Mouse (Mus musculus) midbrain, embryonic 16.5 days (tissue): Measurements from ENCODE around the gene Lrmda. TPM values are rescaled to one million over a fixed set of nuclear protein-coding genes. Genes with fewer than 3 reads are reported as not detected.
A peak's percentile ranks its signal among the peaks of the same experiment; 100 is the strongest.

ENCODE experiments used
- ATAC-seq: fragments of 200-750 bp; cut with Nextera tagmentation; 2 replicates; pipeline ENCODE4 v1.8.0; 2017; ENCODE audit warnings: moderate TSS enrichment
- H3K27ac ChIP-seq: fragments of 300-500 bp; sonication (generic); 2 replicates; pipeline ENCODE4 v1.5.1; 2014; ENCODE audit warnings: mild to moderate bottlenecking, low read length, mixed read lengths
- H3K27me3 ChIP-seq: fragments of 300-500 bp; sonication (generic); 2 replicates; pipeline ENCODE4 v1.6.1; 2014; ENCODE audit warnings: low read depth, low read length, mixed read lengths; ENCODE audit not compliant: control insufficient read depth, insufficient read depth
- H3K36me3 ChIP-seq: fragments of 300-500 bp; sonication (generic); 2 replicates; pipeline ENCODE4 v1.6.1; 2014; ENCODE audit warnings: mild to moderate bottlenecking, low read length, moderate library complexity, mixed read lengths; ENCODE audit not compliant: control insufficient read depth, insufficient read depth
- H3K4me1 ChIP-seq: fragments of 300-500 bp; sonication (generic); 2 replicates; pipeline ENCODE4 v1.6.1; 2014; ENCODE audit warnings: mild to moderate bottlenecking, low read length, mixed read lengths; ENCODE audit not compliant: control insufficient read depth, insufficient read depth
- H3K4me2 ChIP-seq: fragments of 300-500 bp; sonication (generic); 2 replicates; pipeline ENCODE4 v1.6.1; 2014; ENCODE audit warnings: mild to moderate bottlenecking, low read length, mixed read lengths
- H3K4me3 ChIP-seq: fragments of 300-500 bp; sonication (generic); 2 replicates; pipeline ENCODE4 v1.5.1; 2014; ENCODE audit warnings: low read depth, mild to moderate bottlenecking, low read length, moderate library complexity, mixed read lengths
- H3K9ac ChIP-seq: fragments of 300-500 bp; sonication (generic); 2 replicates; pipeline ENCODE4 v1.6.1; 2014; ENCODE audit warnings: low read depth, low read length, mixed read lengths
- H3K9me3 ChIP-seq: fragments of 300-500 bp; sonication (generic); replicated peaks from 2 replicates; pipeline ENCODE4 v1.6.1; 2014; ENCODE audit warnings: mild to moderate bottlenecking, low read length, mixed read lengths; ENCODE audit not compliant: control insufficient read depth, poor library complexity, severe bottlenecking
- WGBS: fragments of 180-500 bp; shearing (Covaris S2); extraction: QIAGEN DNeasy Blood & Tissue Kit; methylation state at CpG from one replicate; pipeline ENCODE4 v1.1.7; 2014; 5-methylcytosine and 5-hydroxymethylcytosine counted together
- polyA plus RNA-seq: library from polyadenylated mRNA; unstranded; fragments of >200 nt; fragmentation: Nextera tagmentation; extraction: Ambion mirVana; gene quantifications from 2 replicates; pipeline ENCODE4 v1.2.1, GENCODE M21; 2015

Lrmda gene
- polyA plus RNA-seq, 1 experiment from 2014 or later = not detected

DNA sequence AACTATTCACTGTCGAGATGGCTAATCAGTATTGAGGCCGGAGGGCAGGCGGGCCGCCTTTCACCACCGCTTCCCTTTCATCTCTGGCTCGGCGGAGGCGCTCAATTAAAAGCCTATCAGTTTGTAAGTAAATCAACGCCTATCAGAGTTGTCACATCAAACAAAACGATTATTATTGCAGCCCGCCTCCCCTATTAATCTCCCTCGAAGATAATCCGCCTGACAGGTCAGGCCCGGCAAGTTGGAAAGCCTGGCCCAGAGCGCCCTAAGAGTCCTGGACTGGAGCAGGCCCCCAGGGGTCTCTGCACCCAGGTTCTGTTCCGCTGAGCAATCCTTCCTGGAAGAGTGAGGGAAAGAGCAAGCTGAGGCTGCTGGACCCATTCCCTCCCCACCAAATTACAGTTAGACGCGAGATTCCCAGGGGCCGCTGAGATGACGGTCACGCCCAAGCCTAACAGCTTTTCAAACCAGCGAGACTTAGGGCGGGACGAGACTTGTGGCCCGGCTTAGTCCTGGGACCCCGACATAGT is 28.2 kb upstream of the Lrmda start:
- H3K4me1 ChIP-seq = peaks cover 39% of the 10 kb centered on the region
- peaks cover 26% of the 10 kb centered on the region for H3K27me3 ChIP-seq
- H3K27ac ChIP-seq = no peak overlapping the region

DNA sequence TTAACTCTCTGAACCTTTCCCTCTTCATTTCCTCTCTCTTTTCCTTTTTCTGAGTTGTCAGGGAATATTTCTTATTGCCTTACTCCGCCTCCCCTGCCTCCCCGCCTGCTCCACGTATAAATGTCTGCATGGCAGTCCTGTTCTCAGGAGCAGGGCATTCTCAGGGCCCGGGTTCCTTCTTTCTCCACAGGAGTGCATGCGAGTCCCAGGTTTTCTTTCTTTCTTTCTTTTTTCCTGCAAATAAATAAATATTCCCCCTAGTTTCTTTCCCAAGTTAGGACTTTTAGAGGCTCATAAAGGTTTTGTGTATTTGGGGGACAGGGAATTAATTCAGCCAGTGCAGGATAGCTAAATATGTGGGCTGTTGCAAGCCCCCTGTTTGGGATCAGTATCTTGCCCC is 27.7 kb upstream of the Lrmda start:
- H3K4me2 ChIP-seq = peak overlapping the region; percentile 2; the same call in 1 of the 2 replicates
- no peak for ATAC-seq
- H3K4me3 ChIP-seq = no peak overlapping the region; the same call in 1 of the 2 replicates
- H3K9me3 ChIP-seq = no peaks in the 10 kb centered on the region
- peaks cover 32% of the 10 kb centered on the region for H3K27me3 ChIP-seq
- 20% methylated on average over 5 of the region's 5 CpGs for WGBS
- H3K27ac ChIP-seq = no peak overlapping the region
- H3K4me1 ChIP-seq = peaks cover 36% of the 10 kb centered on the region
- no peaks in the 10 kb centered on the region for H3K36me3 ChIP-seq
- H3K9ac ChIP-seq = no peak overlapping the region

More for the DNA sequence above, 28.2 kb upstream of the Lrmda start:
- Histone ChIP-seq H3K4me3 (peak overlapping the region; percentile 23), H3K4me2 (peak overlapping the region; percentile 43), H3K9ac (peak overlapping the region; percentile 34; the same call in 1 of the 2 replicates), H3K36me3 (no peaks in the 10 kb centered on the region), H3K9me3 (no peaks in the 10 kb centered on the region)
- 2% methylated on average over 26 of the region's 26 CpGs for WGBS
- ATAC-seq = no peak

DNA sequence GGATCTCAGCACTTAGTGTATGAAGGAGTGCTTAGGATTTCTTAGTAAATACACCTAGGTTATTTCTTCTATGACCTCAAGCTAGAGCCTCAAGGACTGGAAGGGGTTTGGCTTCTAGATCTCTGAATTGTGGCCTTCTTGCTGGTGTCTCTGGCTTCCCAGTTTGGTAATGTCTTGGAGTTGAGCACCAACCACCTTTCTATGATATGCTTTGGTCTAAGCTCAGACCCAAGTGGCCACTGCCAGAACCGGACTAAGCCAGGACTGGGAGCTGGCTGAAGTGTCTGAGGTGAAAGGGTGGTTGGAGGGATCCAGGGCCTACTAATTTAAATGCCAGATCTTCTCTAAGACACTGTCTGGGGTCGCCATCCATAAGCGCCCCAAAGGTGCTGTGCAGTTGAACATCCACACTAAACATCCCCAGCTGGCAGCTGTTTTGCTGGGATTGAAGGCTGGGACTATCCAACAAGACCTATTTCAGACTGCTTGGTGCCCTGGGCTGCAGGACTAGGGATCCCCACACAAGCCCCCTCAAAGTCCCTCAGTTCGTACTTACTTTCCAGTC is 27.1 kb upstream of the Lrmda start:
- H3K27ac ChIP-seq = no peak overlapping the region
- peaks cover 33% of the 10 kb centered on the region for H3K27me3 ChIP-seq
- 0 out of 2 replicates have a peak overlapping the region, but pooled peaks have one; percentile 2 for H3K4me2 ChIP-seq
- no peaks in the 10 kb centered on the region for H3K36me3 ChIP-seq
- no peaks in the 10 kb centered on the region for H3K9me3 ChIP-seq
- WGBS = 50% methylated on average over 4 of the region's 4 CpGs
- H3K4me3 ChIP-seq = no peak overlapping the region
- H3K9ac ChIP-seq = no peak overlapping the region
- ATAC-seq = no peak
- peaks cover 33% of the 10 kb centered on the region for H3K4me1 ChIP-seq

DNA sequence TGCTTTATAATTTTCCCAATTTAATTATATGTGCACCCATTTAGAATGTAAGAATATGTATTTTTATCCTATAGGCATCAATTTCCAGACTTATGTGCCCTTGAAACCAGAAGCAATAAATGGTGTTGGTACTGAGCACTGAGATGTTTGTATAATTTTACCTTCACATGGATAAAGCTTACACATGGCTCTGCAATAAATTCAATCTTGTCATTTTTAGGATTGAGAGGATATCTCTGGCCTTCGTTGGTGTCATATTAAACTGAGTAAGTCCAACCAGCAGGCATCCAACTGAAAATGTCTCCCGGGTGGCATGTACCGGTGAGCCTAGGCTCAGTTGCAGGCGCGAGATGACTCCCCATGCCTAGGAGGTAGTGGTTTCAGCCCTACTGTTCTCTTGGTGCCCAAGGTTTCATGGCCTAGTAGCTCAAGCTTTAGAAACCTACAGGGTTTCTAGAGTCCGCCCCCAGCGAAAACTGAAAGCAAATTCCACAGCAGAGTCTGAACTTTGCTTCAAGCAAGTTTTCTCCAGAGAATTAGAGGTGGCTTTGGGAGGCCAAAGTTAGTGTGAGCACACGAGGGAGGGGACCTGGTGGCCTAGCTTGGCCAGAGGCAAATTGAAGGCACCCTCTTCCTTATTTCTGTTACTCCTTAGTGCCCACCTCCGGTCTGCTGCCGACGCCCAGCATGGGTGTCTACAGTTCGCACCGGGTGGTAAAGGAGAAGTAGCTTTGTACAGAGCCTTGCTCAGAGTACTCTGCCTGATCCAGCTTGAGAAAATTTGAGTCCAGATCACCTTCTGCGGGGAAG is 26.1 kb upstream of the Lrmda start:
- no peak overlapping the region for H3K9ac ChIP-seq
- no peaks in the 10 kb centered on the region for H3K36me3 ChIP-seq
- 25% methylated on average over 14 of the region's 14 CpGs for WGBS
- peaks cover 33% of the 10 kb centered on the region for H3K27me3 ChIP-seq
- no peak overlapping the region for H3K4me3 ChIP-seq
- no peak overlapping the region; the same call in 1 of the 2 replicates for H3K4me2 ChIP-seq
- H3K4me1 ChIP-seq = peaks cover 33% of the 10 kb centered on the region
- no peak overlapping the region for H3K27ac ChIP-seq
- H3K9me3 ChIP-seq = no peaks in the 10 kb centered on the region
- no peak for ATAC-seq

DNA sequence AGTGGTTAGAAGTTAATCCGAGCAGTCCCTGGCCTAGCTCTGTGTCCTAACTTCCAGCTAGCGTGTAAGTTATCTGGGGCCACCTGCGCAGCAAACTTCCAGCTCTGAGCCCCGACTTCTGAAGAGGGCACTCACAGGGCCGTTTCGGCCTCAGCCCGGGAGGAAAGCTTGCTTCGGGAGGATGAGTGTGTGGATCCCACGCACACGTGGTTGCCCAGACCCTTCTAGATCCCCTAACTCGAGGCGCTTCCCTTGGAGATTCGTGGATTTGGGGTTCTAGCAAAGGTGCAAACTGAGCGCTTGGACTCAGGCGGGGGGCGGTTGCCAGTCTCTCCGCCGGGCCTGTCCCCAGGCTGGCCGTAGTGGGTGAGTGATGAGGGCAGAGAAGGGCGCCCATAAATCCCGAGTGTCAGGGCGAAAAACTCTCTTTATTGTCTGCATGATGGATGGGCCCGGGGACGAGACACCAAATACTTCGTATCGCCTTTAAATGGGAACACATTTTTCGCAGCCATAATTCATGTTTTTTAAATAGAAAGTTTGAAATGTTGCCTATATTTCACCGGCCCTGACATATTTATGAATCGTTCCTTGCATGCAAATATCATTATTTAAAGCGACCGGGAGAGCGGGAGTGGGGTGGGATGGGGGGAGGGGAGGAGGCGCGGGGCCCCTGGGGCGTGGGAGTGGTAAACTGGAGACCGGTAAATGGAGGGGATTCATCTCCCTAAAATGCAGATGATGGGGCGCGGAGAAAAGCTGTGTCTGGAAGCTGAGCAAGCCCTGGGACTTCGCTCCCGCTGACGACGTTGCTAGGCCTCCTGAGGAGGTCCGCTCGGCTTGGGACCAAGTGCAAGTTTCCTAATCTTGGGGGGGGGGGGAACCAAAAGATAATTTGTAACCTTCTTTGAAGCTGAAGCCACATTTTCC is 25.2 kb upstream of the Lrmda start:
- Histone ChIP-seq H3K36me3 (no peaks in the 10 kb centered on the region), H3K4me2 (peak overlapping the region; percentile 75), H3K9ac (peak overlapping the region; percentile 57; the same call in 1 of the 2 replicates), H3K27ac (no peak overlapping the region), H3K4me1 (peaks cover 25% of the 10 kb centered on the region), H3K9me3 (no peaks in the 10 kb centered on the region), H3K4me3 (peak overlapping the region; percentile 48), H3K27me3 (peaks cover 33% of the 10 kb centered on the region)
- ATAC-seq = no peak
- WGBS = 4% methylated on average over 44 of the region's 44 CpGs

DNA sequence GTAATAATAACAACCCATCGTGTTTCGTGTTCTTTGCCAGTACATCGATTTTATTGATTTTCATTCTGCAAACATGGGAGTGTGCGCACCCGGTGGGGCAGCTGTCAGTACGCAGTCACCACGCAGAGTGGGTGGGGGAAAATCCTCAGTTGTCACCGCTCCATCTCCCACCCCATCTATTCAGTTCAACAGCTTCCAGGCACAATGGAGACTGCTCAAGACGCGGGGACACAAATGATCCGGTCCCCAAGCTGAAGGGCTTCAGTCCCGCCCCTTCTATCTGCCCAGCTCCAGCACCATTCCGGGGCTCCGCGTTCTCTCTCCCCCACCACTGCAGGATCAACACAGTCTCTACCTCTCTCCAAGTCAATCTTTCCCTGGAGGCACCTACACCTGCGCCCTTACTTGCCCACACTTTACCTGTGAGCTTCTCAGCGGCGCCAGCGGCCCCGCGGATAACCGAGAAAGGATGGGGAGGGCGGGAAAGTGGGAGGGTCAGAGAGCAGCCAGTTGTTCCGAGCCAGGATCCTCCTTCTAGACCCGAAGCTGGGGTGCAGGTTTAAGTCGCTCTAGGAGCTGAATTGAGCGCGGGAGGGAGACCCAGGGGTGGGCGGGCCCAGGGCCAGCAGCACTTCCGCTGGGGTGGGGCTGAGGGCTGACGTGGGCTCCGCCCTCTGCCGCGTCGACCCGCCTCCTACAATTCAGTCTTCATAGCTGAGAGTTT is 24.3 kb upstream of the Lrmda start:
- Histone ChIP-seq H3K4me1 (peaks cover 20% of the 10 kb centered on the region), H3K27ac (peak overlapping the region; percentile 50), H3K36me3 (no peaks in the 10 kb centered on the region), H3K9ac (peak overlapping the region; percentile 57), H3K27me3 (peaks cover 29% of the 10 kb centered on the region), H3K9me3 (no peaks in the 10 kb centered on the region), H3K4me3 (peak overlapping the region; percentile 48), H3K4me2 (peak overlapping the region; percentile 75)
- peak; percentile 71 for ATAC-seq
- 1% methylated on average over 36 of the region's 36 CpGs for WGBS

DNA sequence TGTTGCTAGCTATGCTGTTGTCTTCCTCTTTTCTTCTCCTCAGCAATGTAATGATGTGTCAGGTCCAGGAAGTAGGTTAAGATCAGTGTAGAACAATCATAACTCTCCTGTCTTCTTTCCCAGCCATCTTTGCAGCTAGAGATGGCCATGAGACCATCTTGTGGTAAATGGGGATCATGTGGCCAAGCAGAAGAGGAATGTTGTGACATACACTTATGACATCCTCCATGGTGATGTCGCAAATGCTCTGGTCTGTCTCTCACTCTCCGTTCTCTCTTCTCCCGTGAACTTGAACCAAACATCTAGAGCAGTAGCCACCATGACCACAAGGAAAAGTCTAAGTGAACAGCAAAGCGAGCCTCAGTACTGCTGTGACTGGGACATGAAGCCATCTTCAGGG is 19.9 kb upstream of the Lrmda start:
- Histone ChIP-seq H3K27me3 (peaks cover 15% of the 10 kb centered on the region), H3K36me3 (no peaks in the 10 kb centered on the region), H3K9me3 (no peaks in the 10 kb centered on the region), H3K4me2 (no peak overlapping the region), H3K4me1 (peaks cover 9% of the 10 kb centered on the region), H3K9ac (no peak overlapping the region), H3K27ac (no peak overlapping the region), H3K4me3 (no peak overlapping the region)
- 92% methylated on average over 4 of the region's 4 CpGs for WGBS
- ATAC-seq = no peak

DNA sequence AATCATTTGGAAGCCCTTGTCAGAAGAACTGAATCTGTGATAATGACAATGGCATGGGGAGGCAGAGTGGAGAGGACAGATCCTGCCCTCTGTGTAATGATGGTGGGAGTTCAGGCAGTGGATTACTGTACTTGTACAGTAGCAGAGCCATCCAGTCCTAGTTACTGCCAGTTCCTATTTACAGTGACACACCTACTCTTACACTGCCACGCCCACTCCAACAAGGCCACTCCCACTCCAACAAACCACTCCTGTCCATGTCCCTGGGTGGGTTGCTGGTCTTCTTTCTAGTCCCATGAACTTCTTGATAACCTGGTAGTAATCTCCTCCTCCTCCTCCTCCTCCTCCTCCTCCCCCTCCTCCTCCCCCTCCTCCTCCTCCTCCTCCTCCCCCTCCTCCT is 16.3 kb upstream of the Lrmda start:
- Histone ChIP-seq H3K36me3 (no peaks in the 10 kb centered on the region), H3K4me3 (no peak overlapping the region), H3K4me1 (no peaks in the 10 kb centered on the region), H3K27ac (no peak overlapping the region), H3K9ac (no peak overlapping the region), H3K4me2 (no peak overlapping the region), H3K27me3 (no peaks in the 10 kb centered on the region), H3K9me3 (no peaks in the 10 kb centered on the region)
- WGBS = 81% methylated on average over 1 of the region's 1 CpGs
- ATAC-seq = no peak
